Mouse (Mus musculus) forebrain, embryonic 12.5 days (tissue): ENCODE measurements around the gene Reln. TPM values are rescaled to one million over a fixed set of nuclear protein-coding genes. Genes with fewer than 3 reads are reported as not detected.
A peak's percentile ranks its signal among the peaks of the same experiment; 100 is the strongest.

ENCODE experiments used
- ATAC-seq: fragments of 200-750 bp; cut with Nextera tagmentation; 2 replicates; pipeline ENCODE4 v1.8.0; 2017; ENCODE audit warnings: moderate TSS enrichment; ENCODE audit not compliant: low FRiP score
- H3K27ac ChIP-seq: fragments of 300-500 bp; sonication (generic); 2 replicates; pipeline ENCODE4 v1.5.1; 2016; ENCODE audit warnings: mild to moderate bottlenecking
- H3K27me3 ChIP-seq: fragments of 300-500 bp; sonication (generic); 2 replicates; pipeline ENCODE4 v1.6.1; 2016; ENCODE audit warnings: mild to moderate bottlenecking
- H3K36me3 ChIP-seq: fragments of 300-500 bp; sonication (generic); replicated peaks from 2 replicates; pipeline ENCODE4 v1.6.1; 2016; ENCODE audit warnings: mild to moderate bottlenecking
- H3K4me1 ChIP-seq: fragments of 300-500 bp; sonication (generic); 2 replicates; pipeline ENCODE4 v1.6.1; 2016
- H3K4me2 ChIP-seq: fragments of 300-500 bp; sonication (generic); 2 replicates; pipeline ENCODE4 v1.6.1; 2016; ENCODE audit warnings: mild to moderate bottlenecking, moderate library complexity
- H3K4me3 ChIP-seq: fragments of 300-500 bp; sonication (generic); replicated peaks from 2 replicates; pipeline ENCODE4 v1.5.1; 2016; ENCODE audit warnings: mild to moderate bottlenecking
- H3K9ac ChIP-seq: fragments of 300-500 bp; sonication (generic); 2 replicates; pipeline ENCODE4 v1.6.1; 2016; ENCODE audit warnings: mild to moderate bottlenecking
- H3K9me3 ChIP-seq: fragments of 300-500 bp; sonication (generic); 2 replicates; pipeline ENCODE4 v1.6.1; 2016
- WGBS: fragments of 180-500 bp; shearing (Covaris S2); methylation state at CpG from one replicate; pipeline ENCODE4 v1.1.7; 2016; 5-methylcytosine and 5-hydroxymethylcytosine counted together
- polyA plus RNA-seq: library from polyadenylated mRNA; unstranded; fragments of >200 nt; fragmentation: Nextera tagmentation; extraction: Ambion mirVana; gene quantifications from 2 replicates; pipeline ENCODE4 v1.2.1, GENCODE M21; 2016

Gene Reln
- polyA plus RNA-seq, 1 experiment from 2014 or later, result 24.8 TPM

DNA sequence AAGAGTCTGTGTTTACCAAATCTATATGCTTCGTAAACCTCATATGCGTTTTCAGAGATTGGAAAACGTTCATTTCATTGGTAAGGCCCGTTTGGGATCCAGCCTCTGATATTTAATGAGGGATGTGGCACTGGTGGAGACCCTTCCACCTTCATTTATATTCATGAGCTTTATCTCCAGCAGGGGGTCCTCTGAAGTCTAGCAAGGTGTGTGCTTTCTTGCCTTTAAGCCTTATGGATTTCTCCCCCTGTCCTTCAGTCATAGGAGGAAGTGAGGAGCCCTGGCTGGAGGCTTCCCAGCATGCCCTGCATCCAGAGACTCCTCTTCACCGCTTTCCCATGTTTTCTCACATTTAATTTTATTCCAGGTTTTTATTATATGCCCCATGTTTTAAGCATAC is 269.5 kb downstream of the Reln start:
- Histone ChIP-seq H3K27me3 (peaks cover 8% of the 10 kb centered on the region), H3K9ac (no peak overlapping the region), H3K36me3 (no peaks in the 10 kb centered on the region), H3K27ac (no peak overlapping the region), H3K4me3 (no peak overlapping the region), H3K4me2 (no peak overlapping the region), H3K4me1 (no peaks in the 10 kb centered on the region), H3K9me3 (no peaks in the 10 kb centered on the region)
- 66% methylated on average over 5 of the region's 5 CpGs for WGBS
- no peak; the same call in 1 of the 2 replicates for ATAC-seq

DNA sequence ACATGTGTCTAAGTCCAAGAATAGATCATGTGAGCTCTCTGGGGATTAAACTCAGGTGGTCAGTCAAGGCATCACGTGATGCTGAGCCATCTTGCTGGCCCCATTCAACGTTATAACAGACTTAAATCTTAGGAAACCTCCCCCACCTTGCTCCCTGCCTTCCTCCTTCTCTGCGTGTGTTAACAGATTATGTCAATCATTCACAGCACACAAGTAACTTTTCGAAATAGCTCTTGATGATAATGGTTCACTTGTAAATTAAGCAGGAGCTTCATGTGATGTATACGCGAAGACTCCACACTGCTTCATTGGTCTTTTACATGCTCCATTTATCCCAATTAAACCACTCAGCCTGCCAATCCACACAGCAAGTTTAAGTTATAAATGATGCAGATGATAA is 271.9 kb downstream of the Reln start:
- H3K9me3 ChIP-seq, result no peaks in the 10 kb centered on the region
- no peak for ATAC-seq
- H3K4me2 ChIP-seq, result no peak overlapping the region
- no peak overlapping the region for H3K4me3 ChIP-seq
- H3K9ac ChIP-seq, result no peak overlapping the region
- no peaks in the 10 kb centered on the region for H3K27me3 ChIP-seq
- H3K4me1 ChIP-seq, result no peaks in the 10 kb centered on the region
- no peaks in the 10 kb centered on the region for H3K36me3 ChIP-seq
- WGBS, result 76% methylated on average over 6 of the region's 6 CpGs
- H3K27ac ChIP-seq, result no peak overlapping the region

- Histone ChIP-seq H3K27me3 (no peaks in the 10 kb centered on the region), H3K9me3 (no peaks in the 10 kb centered on the region), H3K36me3 (no peaks in the 10 kb centered on the region), H3K4me3 (no peak overlapping the region), H3K27ac (no peak overlapping the region), H3K4me1 (no peaks in the 10 kb centered on the region), H3K9ac (no peak overlapping the region), H3K4me2 (no peak overlapping the region)
- no peak for ATAC-seq
- WGBS, result 92% methylated on average over 6 of the region's 6 CpGs
Measured at GRCm38 (mm10) chr5:22059251-22059650, 285.3 kb downstream of the Reln start.

GRCm38 (mm10) chr5:22041825-22042224 is 302.7 kb downstream of the Reln start:
- Histone ChIP-seq H3K4me2 (no peak overlapping the region), H3K36me3 (no peaks in the 10 kb centered on the region), H3K27me3 (no peaks in the 10 kb centered on the region), H3K27ac (no peak overlapping the region), H3K9ac (no peak overlapping the region), H3K9me3 (no peaks in the 10 kb centered on the region), H3K4me3 (no peak overlapping the region), H3K4me1 (no peaks in the 10 kb centered on the region)
- 86% methylated on average over 6 of the region's 6 CpGs for WGBS
- ATAC-seq, result no peak

- no peak overlapping the region for H3K9ac ChIP-seq
- no peaks in the 10 kb centered on the region for H3K36me3 ChIP-seq
- H3K4me3 ChIP-seq, result no peak overlapping the region
- no peaks in the 10 kb centered on the region for H3K4me1 ChIP-seq
- no peak for ATAC-seq
- H3K27ac ChIP-seq, result no peak overlapping the region
- WGBS, result 87% methylated on average over 12 of the region's 12 CpGs
- H3K27me3 ChIP-seq, result no peaks in the 10 kb centered on the region
- no peak overlapping the region for H3K4me2 ChIP-seq
- no peaks in the 10 kb centered on the region for H3K9me3 ChIP-seq
Measured at GRCm38 (mm10) chr5:22039375-22040149, 304.9 kb downstream of the Reln start.

GRCm38 (mm10) chr5:22035201-22035600 is 309.3 kb downstream of the Reln start:
- Histone ChIP-seq H3K4me3 (no peak overlapping the region), H3K4me1 (peaks cover 5% of the 10 kb centered on the region; the same call in 1 of the 2 replicates), H3K9me3 (no peaks in the 10 kb centered on the region), H3K27me3 (no peaks in the 10 kb centered on the region), H3K9ac (no peak overlapping the region), H3K36me3 (no peaks in the 10 kb centered on the region), H3K4me2 (no peak overlapping the region), H3K27ac (no peak overlapping the region)
- no peak for ATAC-seq
- WGBS, result 83% methylated on average over 8 of the region's 8 CpGs

DNA sequence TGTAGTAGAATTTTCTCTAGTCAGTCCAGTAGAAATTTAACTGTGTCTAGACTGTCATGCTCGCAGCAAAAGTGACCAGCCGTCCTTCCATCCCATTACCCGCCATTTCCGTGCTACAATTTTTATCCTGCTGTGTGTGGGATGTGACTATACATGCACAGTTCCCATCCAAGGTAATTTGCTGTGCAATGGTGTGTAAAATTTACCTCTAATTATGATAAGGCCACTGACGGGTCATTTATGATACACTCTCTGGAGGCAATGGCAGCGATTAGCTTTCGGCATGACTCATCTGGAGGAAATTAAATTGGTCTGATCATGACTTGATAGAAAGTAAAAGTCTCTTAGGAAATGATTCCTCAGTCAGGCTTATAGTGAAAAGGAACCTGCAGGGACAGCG is 311.5 kb downstream of the Reln start:
- H3K9ac ChIP-seq, result no peak overlapping the region
- no peak overlapping the region for H3K27ac ChIP-seq
- H3K9me3 ChIP-seq, result no peaks in the 10 kb centered on the region
- H3K27me3 ChIP-seq, result no peaks in the 10 kb centered on the region
- ATAC-seq, result peak; percentile 34; the same call in 1 of the 2 replicates
- H3K4me3 ChIP-seq, result no peak overlapping the region
- no peaks in the 10 kb centered on the region for H3K36me3 ChIP-seq
- WGBS, result 76% methylated on average over 8 of the region's 8 CpGs
- no peak overlapping the region for H3K4me2 ChIP-seq
- peaks cover 5% of the 10 kb centered on the region; the same call in 1 of the 2 replicates for H3K4me1 ChIP-seq

DNA sequence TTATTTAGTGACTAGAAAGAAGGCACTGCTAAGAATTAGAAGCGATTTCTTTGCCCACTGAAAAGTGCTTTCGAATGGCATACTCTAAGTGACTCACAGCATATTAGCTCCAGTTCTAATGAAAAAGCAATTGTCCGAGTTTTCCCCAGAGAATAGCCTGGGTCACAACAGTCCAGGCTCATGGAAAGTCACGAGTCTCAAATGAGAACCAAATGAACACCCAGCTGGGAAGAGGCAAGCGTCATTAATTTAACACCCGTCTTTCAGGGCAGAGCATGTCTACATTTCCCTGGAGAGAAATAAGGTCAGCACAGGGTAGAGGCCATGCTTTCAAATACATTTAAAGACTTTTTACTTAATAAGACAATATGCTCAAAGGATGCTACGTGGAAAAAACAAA is 312.8 kb downstream of the Reln start:
- H3K27ac ChIP-seq, result no peak overlapping the region
- H3K4me2 ChIP-seq, result no peak overlapping the region
- ATAC-seq, result peak; percentile 76
- peaks cover 5% of the 10 kb centered on the region; the same call in 1 of the 2 replicates for H3K4me1 ChIP-seq
- no peaks in the 10 kb centered on the region for H3K9me3 ChIP-seq
- no peak overlapping the region for H3K9ac ChIP-seq
- no peaks in the 10 kb centered on the region for H3K27me3 ChIP-seq
- 34% methylated on average over 7 of the region's 7 CpGs for WGBS
- H3K36me3 ChIP-seq, result no peaks in the 10 kb centered on the region
- no peak overlapping the region for H3K4me3 ChIP-seq

GRCm38 (mm10) chr5:22028379-22028778 is 316.1 kb downstream of the Reln start:
- H3K9ac ChIP-seq, result no peak overlapping the region
- no peak for ATAC-seq
- no peak overlapping the region for H3K27ac ChIP-seq
- no peak overlapping the region for H3K4me2 ChIP-seq
- no peaks in the 10 kb centered on the region for H3K27me3 ChIP-seq
- 83% methylated on average over 11 of the region's 11 CpGs for WGBS
- no peaks in the 10 kb centered on the region for H3K9me3 ChIP-seq
- no peak overlapping the region for H3K4me3 ChIP-seq
- H3K36me3 ChIP-seq, result no peaks in the 10 kb centered on the region
- H3K4me1 ChIP-seq, result peaks cover 5% of the 10 kb centered on the region; the same call in 1 of the 2 replicates

GRCm38 (mm10) chr5:22027240-22027875 is 317.1 kb downstream of the Reln start:
- Histone ChIP-seq H3K36me3 (no peaks in the 10 kb centered on the region), H3K4me3 (no peak overlapping the region), H3K27me3 (no peaks in the 10 kb centered on the region), H3K4me2 (no peak overlapping the region), H3K9me3 (no peaks in the 10 kb centered on the region), H3K4me1 (peaks cover 5% of the 10 kb centered on the region; the same call in 1 of the 2 replicates), H3K27ac (no peak overlapping the region), H3K9ac (no peak overlapping the region)
- 88% methylated on average over 6 of the region's 6 CpGs for WGBS
- no peak for ATAC-seq

GRCm38 (mm10) chr5:22025746-22026145 is 318.8 kb downstream of the Reln start:
- H3K4me2 ChIP-seq, result no peak overlapping the region
- H3K27ac ChIP-seq, result no peak overlapping the region
- H3K36me3 ChIP-seq, result no peaks in the 10 kb centered on the region
- 90% methylated on average over 4 of the region's 4 CpGs for WGBS
- H3K4me1 ChIP-seq, result no peaks in the 10 kb centered on the region
- no peaks in the 10 kb centered on the region for H3K9me3 ChIP-seq
- ATAC-seq, result no peak
- no peak overlapping the region for H3K9ac ChIP-seq
- no peak overlapping the region for H3K4me3 ChIP-seq
- no peaks in the 10 kb centered on the region for H3K27me3 ChIP-seq

DNA sequence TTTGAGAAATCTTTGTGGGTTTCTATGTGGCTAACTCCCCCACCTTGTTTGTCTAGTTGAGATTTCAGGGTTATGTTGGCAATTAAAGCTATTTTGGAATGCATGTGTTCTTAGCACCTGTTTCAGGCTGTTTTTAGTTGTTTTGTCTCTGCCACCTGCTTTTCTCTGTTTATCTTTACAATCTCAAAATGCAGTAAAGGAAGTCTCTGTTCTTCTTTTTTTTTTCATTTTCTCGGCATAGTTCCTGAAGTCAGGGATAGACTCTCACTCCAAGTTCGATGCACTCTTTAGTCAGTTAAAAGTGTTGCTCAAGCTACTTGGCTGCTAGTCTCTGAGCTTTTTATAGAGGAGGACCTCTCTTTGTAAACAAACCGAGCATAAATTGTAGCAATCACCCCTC is 320.4 kb downstream of the Reln start:
- 78% methylated on average over 3 of the region's 3 CpGs for WGBS
- Histone ChIP-seq H3K9ac (no peak overlapping the region), H3K4me2 (no peak overlapping the region), H3K27me3 (no peaks in the 10 kb centered on the region), H3K4me3 (no peak overlapping the region), H3K9me3 (no peaks in the 10 kb centered on the region), H3K27ac (no peak overlapping the region), H3K4me1 (no peaks in the 10 kb centered on the region), H3K36me3 (no peaks in the 10 kb centered on the region)
- ATAC-seq, result no peak

- H3K4me1 ChIP-seq, result no peaks in the 10 kb centered on the region
- H3K9ac ChIP-seq, result no peak overlapping the region
- no peaks in the 10 kb centered on the region for H3K9me3 ChIP-seq
- ATAC-seq, result no peak
- no peaks in the 10 kb centered on the region for H3K36me3 ChIP-seq
- H3K27ac ChIP-seq, result no peak overlapping the region
- no peaks in the 10 kb centered on the region for H3K27me3 ChIP-seq
- H3K4me2 ChIP-seq, result no peak overlapping the region
- no peak overlapping the region for H3K4me3 ChIP-seq
- WGBS, result 91% methylated on average over 3 of the region's 3 CpGs
Measured at GRCm38 (mm10) chr5:22017896-22018295, 326.6 kb downstream of the Reln start.
